Mouse (Mus musculus): Measurements from ENCODE around the gene Bcorl1. TPM values are rescaled to one million over a fixed set of nuclear protein-coding genes. Genes with fewer than 3 reads are reported as not detected.

Bcorl1 gene
- polyA plus RNA-seq, 1 experiment, result 1.9 TPM

GRCm38 (mm10) chrX:48412629-48413028, 71.5 kb downstream of the Bcorl1 start:
- Histone ChIP-seq H3K9me3 (ENCODE audit: control insufficient read depth, low read length) (no peaks in the 10 kb centered on the region), H3K4me1 (ENCODE audit: control insufficient read depth) (peaks cover 20% of the 10 kb centered on the region), H3K27me3 (ENCODE audit: control insufficient read depth) (no peaks in the 10 kb centered on the region; the same call in 1 of the 2 replicates), H3K4me3 (replicated peaks) (no peak overlapping the region), H3K36me3 (ENCODE audit: control insufficient read depth) (peaks cover 20% of the 10 kb centered on the region)
- TF ChIP-seq TAL1 (IDR thresholded peaks at IDR 0.05; ENCODE audit: low read length) (no peak), GATA1 (IDR thresholded peaks at IDR 0.05; ENCODE audit: low read length) (no peak)

- peaks cover 20% of the 10 kb centered on the region for H3K36me3 ChIP-seq (ENCODE audit: control insufficient read depth)
- peaks cover 16% of the 10 kb centered on the region for H3K4me1 ChIP-seq (ENCODE audit: control insufficient read depth)
- H3K27me3 ChIP-seq (ENCODE audit: control insufficient read depth), result no peaks in the 10 kb centered on the region; the same call in 1 of the 2 replicates
- no peak overlapping the region for H3K4me3 ChIP-seq (replicated peaks)
- no peaks in the 10 kb centered on the region for H3K9me3 ChIP-seq (ENCODE audit: control insufficient read depth, low read length)
- TF ChIP-seq TAL1 (IDR thresholded peaks at IDR 0.05; ENCODE audit: low read length), result no peak
- no peak for TF ChIP-seq GATA1 (IDR thresholded peaks at IDR 0.05; ENCODE audit: low read length)
Measured at GRCm38 (mm10) chrX:48414291-48414690, 73.1 kb downstream of the Bcorl1 start.

- no peaks in the 10 kb centered on the region for H3K9me3 ChIP-seq (ENCODE audit: control insufficient read depth, low read length)
- H3K4me1 ChIP-seq (ENCODE audit: control insufficient read depth), result no peaks in the 10 kb centered on the region
- H3K27me3 ChIP-seq (ENCODE audit: control insufficient read depth), result no peaks in the 10 kb centered on the region
- TF ChIP-seq TAL1 (IDR thresholded peaks at IDR 0.05; ENCODE audit: low read length) (no peak), GATA1 (IDR thresholded peaks at IDR 0.05; ENCODE audit: low read length) (no peak)
- no peak overlapping the region for H3K4me3 ChIP-seq (replicated peaks)
- peaks cover 20% of the 10 kb centered on the region for H3K36me3 ChIP-seq (ENCODE audit: control insufficient read depth)
Measured at GRCm38 (mm10) chrX:48418417-48418816, 77.3 kb downstream of the Bcorl1 start.

- Histone ChIP-seq H3K27me3 (ENCODE audit: control insufficient read depth) (no peaks in the 10 kb centered on the region), H3K36me3 (ENCODE audit: control insufficient read depth) (peaks cover 2% of the 10 kb centered on the region)
- no peak for TF ChIP-seq TAL1 (IDR thresholded peaks at IDR 0.05; ENCODE audit: low read length)
- TF ChIP-seq GATA1 (IDR thresholded peaks at IDR 0.05; ENCODE audit: low read length), result no peak
Measured at GRCm38 (mm10) chrX:48422986-48423385, 81.8 kb downstream of the Bcorl1 start.

GRCm38 (mm10) chrX:48423671-48424070, 82.5 kb downstream of the Bcorl1 start:
- TF ChIP-seq GATA1 (IDR thresholded peaks at IDR 0.05; ENCODE audit: low read length) (no peak), TAL1 (IDR thresholded peaks at IDR 0.05; ENCODE audit: low read length) (no peak)
- Histone ChIP-seq H3K27me3 (ENCODE audit: control insufficient read depth) (no peaks in the 10 kb centered on the region), H3K9me3 (ENCODE audit: control insufficient read depth, low read length) (no peaks in the 10 kb centered on the region), H3K4me1 (ENCODE audit: control insufficient read depth) (peaks cover 19% of the 10 kb centered on the region), H3K4me3 (replicated peaks) (no peak overlapping the region), H3K36me3 (ENCODE audit: control insufficient read depth) (no peaks in the 10 kb centered on the region; the same call in 1 of the 2 replicates)

More at GRCm38 (mm10) chrX:48422986-48423385, 81.8 kb downstream of the Bcorl1 start:
- Histone ChIP-seq H3K4me1 (ENCODE audit: control insufficient read depth) (peaks cover 19% of the 10 kb centered on the region), H3K4me3 (replicated peaks) (no peak overlapping the region), H3K9me3 (ENCODE audit: control insufficient read depth, low read length) (no peaks in the 10 kb centered on the region)

GRCm38 (mm10) chrX:48424583-48424982, 83.4 kb downstream of the Bcorl1 start:
- peaks cover 19% of the 10 kb centered on the region for H3K4me1 ChIP-seq (ENCODE audit: control insufficient read depth)
- peak overlapping the region; percentile 39 for H3K4me3 ChIP-seq (replicated peaks)
- TF ChIP-seq TAL1 (IDR thresholded peaks at IDR 0.05; ENCODE audit: low read length) (no peak), GATA1 (IDR thresholded peaks at IDR 0.05; ENCODE audit: low read length) (no peak)
- no peaks in the 10 kb centered on the region for H3K36me3 ChIP-seq (ENCODE audit: control insufficient read depth)
- no peaks in the 10 kb centered on the region for H3K27me3 ChIP-seq (ENCODE audit: control insufficient read depth)
- no peaks in the 10 kb centered on the region for H3K9me3 ChIP-seq (ENCODE audit: control insufficient read depth, low read length)

GRCm38 (mm10) chrX:48425280-48425679, 84.1 kb downstream of the Bcorl1 start:
- TF ChIP-seq TAL1 (IDR thresholded peaks at IDR 0.05; ENCODE audit: low read length), result no peak
- TF ChIP-seq GATA1 (IDR thresholded peaks at IDR 0.05; ENCODE audit: low read length), result no peak
- no peaks in the 10 kb centered on the region for H3K27me3 ChIP-seq (ENCODE audit: control insufficient read depth)
- H3K9me3 ChIP-seq (ENCODE audit: control insufficient read depth, low read length), result no peaks in the 10 kb centered on the region
- peak overlapping the region; percentile 39 for H3K4me3 ChIP-seq (replicated peaks)
- no peaks in the 10 kb centered on the region for H3K36me3 ChIP-seq (ENCODE audit: control insufficient read depth)
- peaks cover 19% of the 10 kb centered on the region for H3K4me1 ChIP-seq (ENCODE audit: control insufficient read depth)

GRCm38 (mm10) chrX:48428241-48428640, 87.1 kb downstream of the Bcorl1 start:
- TF ChIP-seq TAL1 (IDR thresholded peaks at IDR 0.05; ENCODE audit: low read length) (no peak), GATA1 (IDR thresholded peaks at IDR 0.05; ENCODE audit: low read length) (no peak)
- H3K4me3 ChIP-seq (replicated peaks), result no peak overlapping the region
- no peaks in the 10 kb centered on the region for H3K36me3 ChIP-seq (ENCODE audit: control insufficient read depth)
- H3K9me3 ChIP-seq (ENCODE audit: control insufficient read depth, low read length), result no peaks in the 10 kb centered on the region
- peaks cover 22% of the 10 kb centered on the region for H3K4me1 ChIP-seq (ENCODE audit: control insufficient read depth)
- no peaks in the 10 kb centered on the region for H3K27me3 ChIP-seq (ENCODE audit: control insufficient read depth)

- TF ChIP-seq TAL1 (IDR thresholded peaks at IDR 0.05; ENCODE audit: low read length), result no peak
- no peaks in the 10 kb centered on the region for H3K36me3 ChIP-seq (ENCODE audit: control insufficient read depth)
- H3K4me1 ChIP-seq (ENCODE audit: control insufficient read depth), result peaks cover 26% of the 10 kb centered on the region
- no peaks in the 10 kb centered on the region for H3K9me3 ChIP-seq (ENCODE audit: control insufficient read depth, low read length)
- no peaks in the 10 kb centered on the region for H3K27me3 ChIP-seq (ENCODE audit: control insufficient read depth)
- H3K4me3 ChIP-seq (replicated peaks), result no peak overlapping the region
Measured at GRCm38 (mm10) chrX:48428642-48429041, 87.5 kb downstream of the Bcorl1 start.

GRCm38 (mm10) chrX:48429100-48429499, 87.9 kb downstream of the Bcorl1 start:
- no peak for TF ChIP-seq GATA1 (IDR thresholded peaks at IDR 0.05; ENCODE audit: low read length)
- no peak for TF ChIP-seq TAL1 (IDR thresholded peaks at IDR 0.05; ENCODE audit: low read length)
- Histone ChIP-seq H3K27me3 (ENCODE audit: control insufficient read depth) (no peaks in the 10 kb centered on the region), H3K4me1 (ENCODE audit: control insufficient read depth) (peaks cover 29% of the 10 kb centered on the region), H3K36me3 (ENCODE audit: control insufficient read depth) (no peaks in the 10 kb centered on the region), H3K4me3 (replicated peaks) (no peak overlapping the region), H3K9me3 (ENCODE audit: control insufficient read depth, low read length) (no peaks in the 10 kb centered on the region)
